Mouse (Mus musculus): Measurements from ENCODE around the gene Phldb2.

DNA sequence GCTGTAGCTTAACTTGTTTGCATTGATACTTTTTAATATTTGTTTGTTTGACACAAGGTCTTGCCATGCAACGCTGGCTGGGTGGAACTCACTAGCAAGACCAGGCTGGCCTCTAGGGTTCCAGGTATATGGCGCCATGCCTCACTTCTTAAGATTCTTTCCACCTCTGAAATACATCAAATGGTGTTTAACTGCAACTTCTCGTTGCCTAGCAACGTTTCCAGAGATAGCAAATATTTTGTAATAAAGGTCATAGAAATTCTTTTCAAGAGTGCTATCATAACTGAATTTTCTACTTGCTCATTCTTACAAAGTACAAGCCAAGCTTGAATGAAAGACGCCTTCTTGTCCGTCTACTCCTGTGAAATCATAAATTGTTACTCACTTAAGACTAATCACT lies 165.7 kb downstream of the Phldb2 start:
- TF ChIP-seq CTCF (conservative IDR thresholded peaks at IDR 0.05; ENCODE audit: insufficient read depth, insufficient read length, low read depth, low read length) = no peak
- TF ChIP-seq POLR2A (IDR thresholded peaks at IDR 0.05; ENCODE audit: low read depth, low read length) = no peak
